Mouse (Mus musculus): Measurements from ENCODE around the gene Cypt2. TPM values are rescaled to one million over a fixed set of nuclear protein-coding genes. Genes with fewer than 3 reads are reported as not detected.
"Not testable (repeated sequence)": the region's sequence is repeated elsewhere in the genome, so short reads cannot be mapped to it uniquely, and the experiment has no call there.

The Cypt2 gene
- polyA plus RNA-seq (2012; rRNA removed) = not detected in 2 replicates

- 78% methylated on average over 4 of the region's 4 CpGs for WGBS
- H3K4me1 ChIP-seq (ENCODE audit: control insufficient read depth, insufficient read depth, low read length); DNase-seq; H3K4me3 ChIP-seq (replicated peaks; ENCODE audit: extremely low read depth, low read depth, low read length): not testable (repeated sequence)
Observed at GRCm38 (mm10) chrX:105499472-105499871, at the start of gene Cypt2. TSS of gene Cypt2 (plus strand) at chrX:105499772.

- Histone ChIP-seq H3K4me3 (replicated peaks; ENCODE audit: extremely low read depth, low read depth, low read length) (no peak overlapping the region), H3K4me1 (ENCODE audit: control insufficient read depth, insufficient read depth, low read length) (no peaks in the 10 kb centered on the region)
- WGBS = 77% methylated on average over 6 of the region's 6 CpGs
- no peak for DNase-seq
- TF ChIP-seq CTCF (IDR thresholded peaks at IDR 0.05; ENCODE audit: insufficient read depth, low read length) (no peak), POLR2A (IDR thresholded peaks at IDR 0.05; ENCODE audit: borderline replicate concordance, extremely low read depth, low read depth, low read length) (no peak)
Observed at GRCm38 (mm10) chrX:105546234-105546633, 46.7 kb downstream of the Cypt2 start.
